Mouse (Mus musculus) mesoderm, embryonic 11.5 days (tissue): ENCODE data around the gene Gm10203.
A peak's percentile ranks its signal among the peaks of the same experiment; 100 is the strongest.
"Not testable (repeated sequence)": the region's sequence is repeated elsewhere in the genome, so short reads cannot be mapped to it uniquely, and the experiment has no call there.

Experiments used
- DNase-seq: peaks from one replicate; pipeline ENCODE4 v3.0.0-alpha.2; 2012; ENCODE audit warnings: low read depth, low spot score

The Gm10203 gene

DNA sequence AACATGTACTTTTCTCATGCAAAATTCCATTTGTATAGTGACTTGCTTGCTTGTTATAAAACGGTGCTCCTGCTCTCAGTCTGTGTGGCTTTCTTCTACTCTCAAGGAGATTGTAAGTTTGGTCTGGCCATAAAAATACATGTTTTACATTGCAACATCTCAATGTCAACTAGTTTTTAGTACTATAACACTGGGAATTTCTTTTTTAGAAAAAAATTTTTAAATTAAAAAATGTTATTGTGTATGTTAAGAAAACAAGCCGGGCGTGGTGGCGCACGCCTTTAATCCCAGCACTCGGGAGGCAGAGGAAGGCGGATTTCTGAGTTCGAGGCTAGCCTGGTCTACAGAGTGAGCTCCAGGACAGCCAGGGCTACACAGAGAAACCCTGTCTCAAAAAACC lies at the start of gene Gm10203:
Gm10203 (plus strand) TSS at position 301 of the 400 bp plus-strand sequence.
- DNase-seq: not testable (repeated sequence)

DNA sequence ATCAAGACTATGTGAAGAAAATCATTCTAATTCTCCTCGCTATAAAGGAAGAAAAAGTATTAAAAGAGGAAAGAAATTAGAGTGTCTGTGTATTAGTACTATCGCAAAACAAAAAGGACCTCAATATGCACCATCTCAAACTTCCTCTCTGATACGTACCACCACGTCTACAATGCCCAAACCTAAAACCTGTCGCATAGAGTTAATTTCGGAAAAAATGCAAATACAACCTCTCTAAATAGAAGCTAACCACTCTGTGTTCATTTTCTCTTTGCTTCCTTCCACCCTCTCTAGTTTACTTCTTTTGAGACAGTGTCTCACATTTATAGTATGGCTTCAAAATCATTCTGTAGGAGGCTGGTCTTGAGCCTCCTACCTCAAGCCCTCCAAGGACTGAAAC lies 37.6 kb upstream of the Gm10203 start:
- DNase-seq: no peak

DNA sequence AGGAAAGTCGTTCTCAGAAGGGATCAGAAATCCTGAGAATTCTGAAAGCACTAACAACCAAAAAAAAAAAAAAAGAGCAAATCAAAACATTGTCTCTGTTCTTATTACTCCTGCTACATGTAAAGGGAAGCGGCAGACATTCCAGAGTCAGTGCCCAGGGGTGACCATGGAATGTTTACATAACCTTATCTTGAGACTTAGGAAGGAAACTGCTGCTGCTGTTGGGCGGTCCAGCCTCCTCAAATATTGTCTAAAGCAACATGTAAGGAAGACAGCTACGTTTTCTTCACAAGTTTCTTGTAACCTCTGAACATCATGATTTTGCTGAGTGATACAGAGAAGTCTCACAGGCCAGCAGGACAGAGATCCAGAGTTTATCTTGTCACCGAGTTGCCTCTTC lies 36.5 kb upstream of the Gm10203 start:
- peak; percentile 63 for DNase-seq

DNA sequence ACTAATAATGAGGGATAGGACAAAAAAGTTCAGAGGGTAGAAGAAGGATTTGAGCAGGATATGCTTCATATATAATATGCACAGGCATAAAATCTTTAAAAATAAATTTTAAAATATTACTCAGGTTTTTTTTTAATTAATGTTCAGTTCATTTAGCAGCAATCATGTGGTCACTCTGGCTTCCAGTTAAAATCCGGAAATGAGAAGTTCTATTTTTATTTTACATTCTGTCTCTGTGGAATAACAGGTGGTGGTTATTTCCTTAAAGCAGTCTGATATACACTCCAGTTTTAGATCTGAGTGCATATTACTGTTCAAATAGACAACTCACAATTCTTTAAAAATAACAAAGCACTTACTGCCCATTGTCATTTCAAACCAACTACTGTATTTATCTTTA lies 35.4 kb upstream of the Gm10203 start:
- no peak for DNase-seq

GRCm38 (mm10) chr6:149095389-149095788 lies 34.6 kb upstream of the Gm10203 start:
- DNase-seq: no peak

DNA sequence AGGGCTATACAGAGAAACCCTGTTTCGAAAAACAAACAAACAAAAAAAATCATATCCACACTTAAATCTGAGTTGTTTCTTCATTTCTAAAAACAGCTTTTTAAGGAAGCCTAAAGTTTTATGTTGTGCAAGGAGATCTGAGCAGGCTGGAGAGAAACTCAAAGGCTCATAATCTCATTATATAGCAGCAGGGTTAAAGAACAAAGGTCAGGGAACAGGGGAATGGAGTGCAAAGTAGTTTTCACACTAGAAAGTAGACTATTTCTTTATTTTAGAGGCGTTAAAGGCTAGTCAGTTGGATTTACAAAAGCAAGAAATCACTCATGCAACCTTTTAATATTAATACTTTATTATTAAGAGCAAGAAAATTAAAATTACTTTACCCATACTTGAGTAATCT lies 33.7 kb upstream of the Gm10203 start:
- DNase-seq: no peak

- no peak for DNase-seq
Measured at GRCm38 (mm10) chr6:149097276-149097675, 32.7 kb upstream of the Gm10203 start.

DNA sequence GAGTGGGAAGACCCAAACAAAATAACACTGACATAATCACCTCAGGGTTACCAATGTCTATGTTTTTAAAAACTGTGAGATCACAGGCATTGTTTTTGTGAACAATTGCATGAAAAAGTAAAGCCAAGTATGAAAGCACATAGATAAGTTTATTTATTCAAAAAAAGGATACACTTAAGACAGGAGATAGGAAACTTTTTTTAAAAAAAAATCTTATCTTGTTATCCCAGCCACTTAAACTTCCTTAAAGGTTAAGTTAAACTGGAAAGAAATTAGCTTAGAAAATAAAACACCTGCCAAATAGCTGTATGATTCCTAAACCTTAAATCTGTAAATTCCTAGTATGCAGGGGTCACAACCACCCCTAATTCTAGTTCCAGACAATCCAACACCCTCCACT lies 31.0 kb upstream of the Gm10203 start:
- no peak for DNase-seq

GRCm38 (mm10) chr6:149100174-149101075 lies 29.5 kb upstream of the Gm10203 start:
- DNase-seq: peak; percentile 71

GRCm38 (mm10) chr6:149101076-149101942 lies 28.7 kb upstream of the Gm10203 start, which contains the start of gene Dennd5b:
Gene Dennd5b, minus strand, starts transcription at chr6:149101680.
- DNase-seq: peak; percentile 77

GRCm38 (mm10) chr6:149101943-149102243 lies 28.1 kb upstream of the Gm10203 start:
- no peak for DNase-seq

- no peak for DNase-seq
Measured at GRCm38 (mm10) chr6:149103451-149103850, 26.5 kb upstream of the Gm10203 start.

DNA sequence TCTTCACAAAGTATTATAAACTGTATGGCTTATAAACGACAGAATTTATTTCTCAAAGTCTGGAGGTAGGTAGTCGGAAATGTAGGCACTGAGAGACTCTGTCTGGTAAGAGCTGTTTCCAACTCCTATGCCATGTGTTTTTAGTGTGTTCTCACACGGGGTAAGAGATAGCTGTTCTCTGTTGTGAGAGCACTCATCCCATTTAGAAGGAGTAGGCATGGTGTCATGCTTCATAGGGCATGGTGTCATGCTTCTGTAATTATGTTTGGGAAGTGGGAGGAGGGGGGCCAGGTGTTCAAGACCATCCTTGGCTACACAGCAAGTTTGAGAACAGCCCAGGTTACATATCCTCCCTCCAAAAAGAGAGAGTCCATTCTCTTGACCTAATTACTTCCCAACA lies 22.4 kb upstream of the Gm10203 start:
- no peak for DNase-seq

- DNase-seq: no peak
Measured at GRCm38 (mm10) chr6:149108909-149109308, 21.1 kb upstream of the Gm10203 start.

DNA sequence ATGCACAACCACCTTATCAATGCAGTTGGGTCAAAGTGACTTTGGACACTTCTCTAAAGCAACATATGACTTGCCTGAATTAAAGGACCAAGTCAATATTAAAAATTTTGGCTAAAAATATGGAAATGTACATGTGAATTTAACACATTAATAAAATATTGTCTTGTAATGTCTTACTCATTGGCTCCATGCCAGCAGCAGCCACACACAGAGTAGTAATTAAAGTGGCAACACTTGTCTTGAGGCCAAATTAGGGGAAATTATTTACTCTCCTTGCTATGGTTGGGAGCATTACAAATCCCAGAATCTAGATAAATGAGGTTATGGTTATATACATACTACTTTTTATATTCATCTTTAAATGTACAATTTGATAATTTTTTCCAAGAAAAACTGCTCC lies 13.0 kb upstream of the Gm10203 start:
- no peak for DNase-seq

DNA sequence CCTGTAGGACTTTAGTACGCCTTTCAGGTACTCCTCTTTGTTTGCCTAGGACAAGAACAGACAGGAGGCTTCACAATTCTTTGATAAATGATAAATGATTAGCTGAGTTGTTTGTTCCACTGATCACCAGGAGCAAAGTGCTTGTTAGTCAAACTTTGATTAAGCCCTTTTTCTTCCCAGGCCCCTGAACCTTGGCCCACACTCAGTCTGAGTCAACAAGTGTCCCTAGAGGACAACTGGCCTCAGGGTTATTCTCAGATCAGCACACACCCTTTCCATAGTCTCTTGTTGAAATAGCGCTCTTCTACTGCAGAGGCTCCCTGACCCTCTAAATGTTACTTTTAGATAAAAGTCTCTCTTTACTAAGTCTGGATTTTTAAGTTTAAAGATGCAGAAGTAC lies 11.0 kb upstream of the Gm10203 start:
- no peak for DNase-seq

DNA sequence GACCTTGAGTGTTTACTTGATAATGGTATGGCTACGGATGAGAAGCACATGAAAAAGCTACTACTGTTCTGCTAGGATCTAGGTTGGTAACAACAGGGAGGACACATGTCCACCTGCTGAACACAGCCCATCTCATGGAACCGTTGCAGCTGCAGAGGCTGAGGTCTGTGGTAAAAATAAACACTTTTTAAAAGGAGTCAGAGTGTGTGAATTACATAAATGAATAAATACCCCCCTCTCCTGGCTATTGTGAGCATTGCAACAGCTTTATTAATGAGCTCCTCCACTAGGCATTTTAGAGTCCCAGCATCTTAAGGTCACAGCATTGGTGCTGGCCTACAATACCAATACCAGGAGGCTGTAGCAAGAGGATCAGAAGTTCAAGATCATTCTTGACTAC lies 10.1 kb upstream of the Gm10203 start:
- DNase-seq: peak; percentile 76

- no peak for DNase-seq
Measured at GRCm38 (mm10) chr6:149123042-149123441, 6.9 kb upstream of the Gm10203 start.

DNA sequence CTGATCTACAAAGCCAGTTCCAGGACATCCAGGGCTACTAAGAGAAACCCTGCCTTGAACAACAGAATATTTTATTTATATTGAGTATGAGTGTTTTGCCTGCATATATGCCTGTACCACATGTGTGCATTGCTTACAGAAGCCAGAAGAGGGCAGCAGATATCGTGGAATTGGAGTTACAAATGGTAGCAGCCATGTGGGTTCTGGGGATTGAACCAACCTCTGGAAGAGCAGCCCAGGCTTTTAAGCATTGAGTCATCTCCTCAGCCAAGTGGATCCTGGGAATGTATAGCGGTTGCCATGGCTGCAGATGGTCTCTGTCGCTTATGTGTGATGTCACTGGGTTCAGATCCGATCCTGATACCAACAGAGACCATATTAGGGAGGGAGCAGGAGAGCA lies 3.3 kb upstream of the Gm10203 start:
- DNase-seq: peak; percentile 43

GRCm38 (mm10) chr6:149131111-149131510 lies 1.1 kb downstream of the Gm10203 start:
- DNase-seq: no peak

GRCm38 (mm10) chr6:149132311-149133077 lies 2.5 kb downstream of the Gm10203 start:
- DNase-seq: peak; percentile 68
